Mouse (Mus musculus): Measurements from ENCODE around the gene Hoxb2.

The Hoxb2 gene

GRCm38 (mm10) chr11:96316696-96317607, 33.4 kb upstream of the Hoxb2 start:
- DNase-seq (ENCODE audit: low spot score), result no peak

GRCm38 (mm10) chr11:96317608-96318367, 32.5 kb upstream of the Hoxb2 start, which contains the start of gene Hoxb4:
Gene Hoxb4, plus strand, starts transcription at chr11:96318267.
- no peak for DNase-seq (ENCODE audit: low spot score)

- DNase-seq (ENCODE audit: low spot score), result peak; percentile 60
Observed at GRCm38 (mm10) chr11:96318368-96319070, 31.8 kb upstream of the Hoxb2 start.

GRCm38 (mm10) chr11:96319071-96319902, 31.0 kb upstream of the Hoxb2 start:
- no peak for DNase-seq (ENCODE audit: low spot score)

- DNase-seq (ENCODE audit: low spot score), result no peak
Observed at GRCm38 (mm10) chr11:96319910-96320309, 30.4 kb upstream of the Hoxb2 start.

- no peak for DNase-seq (ENCODE audit: low spot score)
Observed at GRCm38 (mm10) chr11:96320688-96321087, 29.6 kb upstream of the Hoxb2 start.

- no peak for DNase-seq (ENCODE audit: low spot score)
Observed at GRCm38 (mm10) chr11:96321846-96322245, 28.5 kb upstream of the Hoxb2 start.

- DNase-seq (ENCODE audit: low spot score), result no peak
Observed at GRCm38 (mm10) chr11:96322738-96323137, 27.6 kb upstream of the Hoxb2 start.

GRCm38 (mm10) chr11:96323154-96323553, 27.2 kb upstream of the Hoxb2 start, which contains the start of gene Hoxb3:
Gene Hoxb3, plus strand, starts transcription at chr11:96323326.
- no peak for DNase-seq (ENCODE audit: low spot score)

GRCm38 (mm10) chr11:96324125-96324524, 26.2 kb upstream of the Hoxb2 start:
- DNase-seq (ENCODE audit: low spot score), result no peak

GRCm38 (mm10) chr11:96324965-96325364, 25.4 kb upstream of the Hoxb2 start:
- DNase-seq (ENCODE audit: low spot score), result no peak

- no peak for DNase-seq (ENCODE audit: low spot score)
Observed at GRCm38 (mm10) chr11:96325747-96326212, 24.5 kb upstream of the Hoxb2 start.

GRCm38 (mm10) chr11:96326705-96327104, 23.6 kb upstream of the Hoxb2 start:
- DNase-seq (ENCODE audit: low spot score), result no peak

GRCm38 (mm10) chr11:96327122-96327521, 23.2 kb upstream of the Hoxb2 start:
- DNase-seq (ENCODE audit: low spot score), result no peak

- DNase-seq (ENCODE audit: low spot score), result no peak
Observed at GRCm38 (mm10) chr11:96327750-96328149, 22.6 kb upstream of the Hoxb2 start.

GRCm38 (mm10) chr11:96328605-96329004, 21.7 kb upstream of the Hoxb2 start:
- DNase-seq (ENCODE audit: low spot score), result no peak

GRCm38 (mm10) chr11:96332105-96332504, 18.2 kb upstream of the Hoxb2 start:
- DNase-seq (ENCODE audit: low spot score), result no peak

- DNase-seq (ENCODE audit: low spot score), result no peak
Observed at GRCm38 (mm10) chr11:96332618-96333032, 17.7 kb upstream of the Hoxb2 start.

- no peak for DNase-seq (ENCODE audit: low spot score)
Observed at GRCm38 (mm10) chr11:96333241-96334001, 16.9 kb upstream of the Hoxb2 start.

GRCm38 (mm10) chr11:96334002-96334364, 16.3 kb upstream of the Hoxb2 start:
- DNase-seq (ENCODE audit: low spot score), result no peak
